Comparison of ENCODE assay signal across 30 mouse cellular contexts in genomic region chr13:45211241-45211640, GRCm38 (mm10).
"Had no signal": no experiment of that assay in that cellular context is flagged by ENCODE, and none has a peak within 500 bp of the region (broad histone marks: within the 10 kb centered on the region; RNA-seq: fewer than 3 reads in every experiment).

No protein-coding gene starts in this region.

- H3K36me3 ChIP-seq: limb, embryonic 10.5 days; limb, embryonic 12.5 days; limb, embryonic 13.5 days; limb, embryonic 15.5 days; liver, embryonic 12.5 days; liver, embryonic 13.5 days; liver, embryonic 15.5 days; lung, embryonic 15.5 days; midbrain, embryonic 10.5 days; midbrain, embryonic 12.5 days; midbrain, embryonic 15.5 days; neural tube, embryonic 12.5 days had no signal

- H3K4me1 ChIP-seq: liver, embryonic 12.5 days; liver, embryonic 13.5 days; liver, embryonic 15.5 days; lung, embryonic 15.5 days; megakaryocyte, embryonic 14.5 days; midbrain, embryonic 15.5 days; neural tube, embryonic 12.5 days had no signal

- H3K27ac ChIP-seq: limb, embryonic 10.5 days; limb, embryonic 12.5 days; limb, embryonic 13.5 days; limb, embryonic 15.5 days; liver, embryonic 12.5 days; liver, embryonic 13.5 days; liver, embryonic 14.5 days; liver, embryonic 15.5 days; lung, embryonic 15.5 days; macrophage; midbrain, embryonic 10.5 days; midbrain, embryonic 12.5 days; midbrain, embryonic 15.5 days; neural tube, embryonic 12.5 days had no signal

- DNase-seq: left cerebral cortex, postnatal 4 days; liver; liver, embryonic 13.5 days; liver, postnatal 0 days; lung, adult 18-20 months; lung, adult 2 months; lung, embryonic 14.5 days; lung, postnatal 10 days; lung, postnatal 14 days; lung, postnatal 36 days; lung, postnatal 4 days; midbrain, embryonic 14.5 days had no signal

- H3K9me3 ChIP-seq: limb, embryonic 10.5 days; limb, embryonic 12.5 days; limb, embryonic 13.5 days; limb, embryonic 15.5 days; liver, embryonic 12.5 days; liver, embryonic 13.5 days; liver, embryonic 15.5 days; lung, embryonic 15.5 days; midbrain, embryonic 10.5 days; midbrain, embryonic 12.5 days; midbrain, embryonic 15.5 days; neural tube, embryonic 12.5 days had no signal

- ATAC-seq: liver, embryonic 12.5 days; liver, postnatal 0 days; lung, postnatal 0 days; midbrain, embryonic 15.5 days; midbrain, embryonic 16.5 days had no signal

- H3K27me3 ChIP-seq: limb, embryonic 12.5 days; limb, embryonic 13.5 days; limb, embryonic 15.5 days; lung, embryonic 15.5 days; midbrain, embryonic 12.5 days; midbrain, embryonic 15.5 days; neural tube, embryonic 12.5 days had no signal

- H3K9ac ChIP-seq: limb, embryonic 12.5 days; limb, embryonic 13.5 days; limb, embryonic 15.5 days; liver, embryonic 12.5 days; liver, embryonic 13.5 days; liver, embryonic 14.5 days; liver, embryonic 15.5 days; liver, postnatal 0 days; lung, embryonic 14.5 days; lung, embryonic 15.5 days; midbrain, embryonic 12.5 days; midbrain, embryonic 15.5 days; neural tube, embryonic 12.5 days had no signal

- H3K4me3 ChIP-seq: limb, embryonic 10.5 days; limb, embryonic 12.5 days; limb, embryonic 13.5 days; limb, embryonic 15.5 days; liver, embryonic 12.5 days; liver, embryonic 13.5 days; liver, embryonic 15.5 days; lung, embryonic 15.5 days; megakaryocyte, embryonic 14.5 days; midbrain, embryonic 10.5 days; midbrain, embryonic 12.5 days; midbrain, embryonic 15.5 days; myocyte; neural tube, embryonic 12.5 days had no signal

- H3K4me2 ChIP-seq: limb, embryonic 12.5 days; limb, embryonic 13.5 days; limb, embryonic 15.5 days; liver, embryonic 11.5 days; liver, embryonic 12.5 days; liver, embryonic 13.5 days; liver, embryonic 15.5 days; lung, embryonic 14.5 days; lung, embryonic 15.5 days; midbrain, embryonic 12.5 days; midbrain, embryonic 15.5 days; neural tube, embryonic 12.5 days had no signal
